Mouse (Mus musculus): ENCODE data around the gene Olfr1023.

- TF ChIP-seq CTCF (IDR thresholded peaks at IDR 0.05; ENCODE audit: low read depth) (no peak), EP300 (IDR thresholded peaks at IDR 0.05; ENCODE audit: low read depth) (no peak)
Observed at GRCm38 (mm10) chr2:85885340-85885739, at the start of gene Olfr1023.

Data from liver, embryonic 14.5 days (tissue).